Comparison of ENCODE assay signal across 9 mouse cellular contexts in genomic region chr3:104227438-104228111, GRCm38 (mm10). TPM values are rescaled to one million over a fixed set of nuclear protein-coding genes. Genes with fewer than 3 reads are reported as not detected.
DNase-seq lines count a peak whose midpoint lies in the region; ATAC-seq and TF ChIP-seq lines count a peak whose summit lies in the region.
"Had no signal": no experiment of that assay in that cellular context is flagged by ENCODE, and none has a peak within 500 bp of the region (broad histone marks: within the 10 kb centered on the region; RNA-seq: fewer than 3 reads in every experiment).

No protein-coding gene starts in this region.

- peak; percentile 100 for ATAC-seq in intestine, postnatal 0 days
- no peak for ATAC-seq in forebrain, embryonic 13.5 days
- ATAC-seq: midbrain, embryonic 16.5 days had no signal

- H3K27ac ChIP-seq in ES-Bruce4 (ENCODE audit: insufficient read depth, low read length): peak overlapping the region; percentile 41; the same call in 1 of the 2 replicates
- peak overlapping the region; percentile 83 for H3K27ac ChIP-seq in intestine, postnatal 0 days (ENCODE audit: low read depth, low read length)
- H3K27ac ChIP-seq in forebrain, embryonic 13.5 days: no peak overlapping the region

- peak; percentile 4 for DNase-seq in gastrocnemius, adult 18-20 months (ENCODE audit: low spot score)
- DNase-seq in gastrocnemius, postnatal 25 days: no peak
- DNase-seq in lung, postnatal 10 days: peak; percentile 72
- no peak for DNase-seq in adrenal gland, adult 18-20 months (ENCODE audit: low spot score in 2 of 2)
- no peak for DNase-seq in left cerebral cortex, adult 18-20 months (ENCODE audit: low spot score in 2 of 2)

- TF ChIP-seq CTCF in ES-Bruce4 (IDR thresholded peaks at IDR 0.05; ENCODE audit: low read depth, low read length): no peak
- TF ChIP-seq CTCF in intestine, postnatal 0 days (IDR thresholded peaks at IDR 0.05; ENCODE audit: low read depth): no peak

- WGBS in intestine, postnatal 0 days: 15% methylated on average over 5 of the region's 5 CpGs
- 26% methylated on average over 5 of the region's 5 CpGs for WGBS in forebrain, embryonic 13.5 days

- H3K27me3 ChIP-seq in ES-Bruce4 (ENCODE audit: control insufficient read depth, insufficient read depth, low read length, poor library complexity, severe bottlenecking): no peaks in the 10 kb centered on the region
- H3K27me3 ChIP-seq in intestine, postnatal 0 days (replicated peaks; ENCODE audit: control insufficient read depth, insufficient read depth, low read length): no peaks in the 10 kb centered on the region
- no peaks in the 10 kb centered on the region for H3K27me3 ChIP-seq in forebrain, embryonic 13.5 days

- H3K36me3 ChIP-seq in ES-Bruce4 (ENCODE audit: control insufficient read depth, insufficient read depth, low read length, poor library complexity, severe bottlenecking): no peaks in the 10 kb centered on the region
- no peaks in the 10 kb centered on the region for H3K36me3 ChIP-seq in intestine, postnatal 0 days (ENCODE audit: control insufficient read depth, insufficient read depth)
- no peaks in the 10 kb centered on the region for H3K36me3 ChIP-seq in forebrain, embryonic 13.5 days (ENCODE audit: poor library complexity, severe bottlenecking)

- H3K9me3 ChIP-seq in ES-Bruce4 (replicated peaks; ENCODE audit: control insufficient read depth, insufficient read depth, low read length, poor library complexity, severe bottlenecking): no peaks in the 10 kb centered on the region
- no peaks in the 10 kb centered on the region for H3K9me3 ChIP-seq in intestine, postnatal 0 days (ENCODE audit: control insufficient read depth)
- no peaks in the 10 kb centered on the region for H3K9me3 ChIP-seq in forebrain, embryonic 13.5 days (replicated peaks)

- no peaks in the 10 kb centered on the region for H3K4me1 ChIP-seq in ES-Bruce4 (ENCODE audit: control insufficient read depth, insufficient read depth, low read length)
- H3K4me1 ChIP-seq in intestine, postnatal 0 days (replicated peaks; ENCODE audit: control insufficient read depth, insufficient read depth, low read length): 0 out of 2 replicates have a peak, but pooled peaks cover 3% of the 10 kb centered on the region
- no peaks in the 10 kb centered on the region for H3K4me1 ChIP-seq in forebrain, embryonic 13.5 days

- H3K4me2 ChIP-seq in intestine, postnatal 0 days (replicated peaks; ENCODE audit: low read depth): peak overlapping the region; percentile 57
- no peak overlapping the region for H3K4me2 ChIP-seq in forebrain, embryonic 13.5 days

- no peak for TF ChIP-seq POLR2A in ES-Bruce4 (IDR thresholded peaks at IDR 0.05; ENCODE audit: insufficient read depth, low read length)

- H3K9ac ChIP-seq in ES-Bruce4 (ENCODE audit: low read depth, poor library complexity, severe bottlenecking): no peak overlapping the region
- H3K9ac ChIP-seq in intestine, postnatal 0 days (ENCODE audit: low read depth, low read length): peak overlapping the region; percentile 43; the same call in 1 of the 2 replicates
- no peak overlapping the region for H3K9ac ChIP-seq in forebrain, embryonic 13.5 days

- TF ChIP-seq EP300 in ES-Bruce4 (IDR thresholded peaks at IDR 0.05; ENCODE audit: insufficient read depth, low read depth, low read length): peak; percentile 65; the same call in 1 of the 2 replicates

- no peak overlapping the region for H3K4me3 ChIP-seq in ES-Bruce4 (ENCODE audit: low read depth, low read length)
- H3K4me3 ChIP-seq in intestine, postnatal 0 days (ENCODE audit: low read depth, low read length): peak overlapping the region; percentile 29
- no peak overlapping the region for H3K4me3 ChIP-seq in forebrain, embryonic 13.5 days

RNA-seq across cellular contexts. Expression of gene Magi3, which starts 7.4 kb away (rescaled TPM):
- 1 to 10 TPM; 2.0 to 2.4 TPM for total RNA-seq in gastrocnemius, adult 18-20 months (2021)
- total RNA-seq in gastrocnemius, postnatal 25 days (2021): 1 to 10 TPM; 2.5 to 3.1 TPM
- 9.1 and 9.6 TPM in 2 replicates for polyA plus RNA-seq in ES-Bruce4 (2011; ENCODE audit: insufficient read depth, insufficient read length, low read depth, missing spikeins)
- polyA plus RNA-seq in intestine, postnatal 0 days (2015; fragmentation: Nextera tagmentation; extraction: Ambion mirVana): 4.6 and 4.9 TPM in 2 replicates
- total RNA-seq in adrenal gland, adult 18-20 months (2021): 10 to 100 TPM; 18.4 to 18.8 TPM
- 4.7 and 5.2 TPM in 2 replicates for polyA plus RNA-seq in forebrain, embryonic 13.5 days (2015; fragmentation: Nextera tagmentation; extraction: Ambion mirVana)
- total RNA-seq in left cerebral cortex, adult 18-20 months (2021): 10 to 100 TPM; 50.3 to 50.4 TPM

Comparison
In these comparisons a context has a peak if more than half of its experiments do, and no peak if none do; other contexts are left out.
1. DNase-seq: peak in gastrocnemius, adult 18-20 months (single experiment) and lung, postnatal 10 days (single experiment); none in gastrocnemius, postnatal 25 days (single experiment), adrenal gland, adult 18-20 months (0 of 2) and left cerebral cortex, adult 18-20 months (0 of 2).
2. RNA of gene Magi3, which starts 7.4 kb away (total RNA-seq): 50.3 to 50.4 TPM in left cerebral cortex, adult 18-20 months and 18.4 to 18.8 TPM in adrenal gland, adult 18-20 months; 2.5 to 3.1 TPM in gastrocnemius, postnatal 25 days and 2.0 to 2.4 TPM in gastrocnemius, adult 18-20 months; every median in the first group is over 4 times any median in the second.